Mouse (Mus musculus): ENCODE measurements around the gene Mslnl. TPM values are rescaled to one million over a fixed set of nuclear protein-coding genes. Genes with fewer than 3 reads are reported as not detected.
A peak's percentile ranks its signal among the peaks of the same experiment; 100 is the strongest.

Gene Mslnl
- polyA plus RNA-seq, 1 experiment from 2014 or later, result not detected

DNA sequence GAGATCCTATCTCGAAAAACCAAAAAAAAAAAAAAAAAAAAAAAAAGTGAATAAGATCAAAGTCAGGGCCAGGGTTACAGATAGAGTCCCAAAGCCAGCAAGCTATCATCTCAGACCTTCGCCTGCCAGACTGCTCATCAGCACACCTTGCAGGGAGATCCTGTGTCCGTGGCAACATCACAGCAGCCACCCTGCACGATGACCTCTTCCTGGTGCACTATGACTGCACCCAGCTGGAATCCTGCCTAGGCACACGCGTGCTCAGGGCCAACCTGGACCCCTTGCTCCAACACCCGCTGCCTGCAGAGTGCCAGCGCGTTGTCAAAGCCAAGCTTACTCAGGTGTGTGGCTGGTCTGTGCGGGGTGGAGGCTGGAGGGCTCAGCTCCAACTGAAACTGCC, 8.5 kb downstream of the Mslnl start:
- ATAC-seq (ENCODE audit: insufficient number of reproducible peaks, insufficient read depth, low FRiP score, low TSS enrichment, low read depth), result no peak
- WGBS, result 80% methylated on average over 10 of the region's 10 CpGs
- H3K9me3 ChIP-seq, result no peaks in the 10 kb centered on the region

DNA sequence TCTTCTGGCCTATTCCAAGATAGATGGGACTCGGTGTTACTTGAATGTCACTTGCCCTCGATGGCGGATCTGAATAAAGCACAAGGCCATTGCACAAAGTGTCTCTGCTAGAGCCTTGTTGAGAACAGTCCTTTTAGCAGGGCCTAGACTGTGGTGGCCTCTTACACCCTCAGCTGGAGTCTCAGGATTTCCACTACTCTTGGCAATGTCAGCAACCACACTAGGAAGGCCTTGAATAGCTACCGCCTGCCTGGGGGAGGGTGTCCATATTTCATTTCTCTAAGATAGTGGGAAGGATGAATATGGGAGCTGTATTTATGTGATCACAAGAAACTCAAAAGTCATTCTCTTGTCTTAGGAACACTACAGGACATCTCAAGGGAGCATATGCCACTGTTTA, 12.4 kb downstream of the Mslnl start:
- Histone ChIP-seq H3K9me3 (no peaks in the 10 kb centered on the region), H3K27me3 (0 out of 2 replicates have a peak, but pooled peaks cover 3% of the 10 kb centered on the region), H3K4me2 (no peak overlapping the region), H3K36me3 (no peaks in the 10 kb centered on the region), H3K4me3 (no peak overlapping the region), H3K4me1 (peaks cover 8% of the 10 kb centered on the region), H3K9ac (no peak overlapping the region), H3K27ac (no peak overlapping the region)
- WGBS, result 94% methylated on average over 4 of the region's 4 CpGs
- no peak for ATAC-seq (ENCODE audit: insufficient number of reproducible peaks, insufficient read depth, low FRiP score, low TSS enrichment, low read depth)

More for the DNA sequence above, 8.5 kb downstream of the Mslnl start:
- Histone ChIP-seq H3K27me3 (0 out of 2 replicates have a peak, but pooled peaks cover 3% of the 10 kb centered on the region), H3K4me1 (no peaks in the 10 kb centered on the region), H3K27ac (no peak overlapping the region), H3K4me3 (no peak overlapping the region), H3K36me3 (no peaks in the 10 kb centered on the region), H3K4me2 (no peak overlapping the region), H3K9ac (no peak overlapping the region)

DNA sequence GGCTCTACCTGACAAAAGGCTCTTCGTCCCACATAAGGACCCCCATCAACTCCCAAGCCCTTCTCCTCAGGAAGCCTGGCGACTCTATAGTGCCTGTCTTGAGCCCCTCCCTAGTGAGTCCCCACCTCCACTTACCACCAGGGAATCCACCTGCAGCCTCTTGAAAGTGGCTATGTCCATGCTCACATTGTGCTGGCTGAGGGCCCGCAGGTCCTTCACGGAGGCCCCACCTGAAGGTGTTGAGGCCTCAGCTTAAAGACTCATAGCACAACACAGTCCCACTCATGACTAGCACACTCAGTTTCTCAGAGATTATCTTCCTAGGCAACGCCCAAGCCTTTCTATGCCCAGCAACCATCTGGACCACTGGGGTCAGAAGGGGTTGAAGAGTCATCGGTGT, 13.5 kb downstream of the Mslnl start:
- ATAC-seq (ENCODE audit: insufficient number of reproducible peaks, insufficient read depth, low FRiP score, low TSS enrichment, low read depth), result no peak
- Histone ChIP-seq H3K9me3 (no peaks in the 10 kb centered on the region), H3K27me3 (0 out of 2 replicates have a peak, but pooled peaks cover 3% of the 10 kb centered on the region), H3K27ac (no peak overlapping the region), H3K4me1 (peaks cover 8% of the 10 kb centered on the region), H3K36me3 (no peaks in the 10 kb centered on the region), H3K4me3 (no peak overlapping the region), H3K9ac (no peak overlapping the region), H3K4me2 (no peak overlapping the region)
- WGBS, result 77% methylated on average over 6 of the region's 6 CpGs

DNA sequence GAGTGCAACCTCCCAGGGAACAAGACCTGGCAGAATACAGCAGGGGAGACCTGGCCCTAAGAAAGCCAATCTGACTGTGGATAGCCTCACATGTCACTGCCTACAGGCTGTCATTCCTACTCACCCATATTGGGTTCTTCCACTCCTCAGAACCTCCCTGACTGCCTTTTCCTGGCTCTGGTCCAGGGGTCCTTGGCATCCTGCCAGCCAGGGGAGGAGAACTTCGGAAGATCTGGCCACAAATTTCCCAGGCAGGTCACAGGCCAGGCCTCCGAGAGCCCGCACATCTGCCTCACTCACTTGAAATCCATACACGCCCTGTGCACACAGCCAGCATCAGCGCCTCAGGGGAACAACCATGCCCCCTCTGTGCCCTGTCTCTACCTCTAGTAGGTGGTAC, 15.6 kb downstream of the Mslnl start:
- H3K4me2 ChIP-seq, result no peak overlapping the region
- WGBS, result 37% methylated on average over 5 of the region's 5 CpGs
- peak overlapping the region; percentile 54 for H3K9ac ChIP-seq
- no peaks in the 10 kb centered on the region for H3K36me3 ChIP-seq
- no peaks in the 10 kb centered on the region for H3K9me3 ChIP-seq
- H3K4me3 ChIP-seq, result no peak overlapping the region
- ATAC-seq (ENCODE audit: insufficient number of reproducible peaks, insufficient read depth, low FRiP score, low TSS enrichment, low read depth), result no peak
- H3K27ac ChIP-seq, result no peak overlapping the region
- H3K27me3 ChIP-seq, result 0 out of 2 replicates have a peak, but pooled peaks cover 3% of the 10 kb centered on the region
- H3K4me1 ChIP-seq, result peaks cover 12% of the 10 kb centered on the region

DNA sequence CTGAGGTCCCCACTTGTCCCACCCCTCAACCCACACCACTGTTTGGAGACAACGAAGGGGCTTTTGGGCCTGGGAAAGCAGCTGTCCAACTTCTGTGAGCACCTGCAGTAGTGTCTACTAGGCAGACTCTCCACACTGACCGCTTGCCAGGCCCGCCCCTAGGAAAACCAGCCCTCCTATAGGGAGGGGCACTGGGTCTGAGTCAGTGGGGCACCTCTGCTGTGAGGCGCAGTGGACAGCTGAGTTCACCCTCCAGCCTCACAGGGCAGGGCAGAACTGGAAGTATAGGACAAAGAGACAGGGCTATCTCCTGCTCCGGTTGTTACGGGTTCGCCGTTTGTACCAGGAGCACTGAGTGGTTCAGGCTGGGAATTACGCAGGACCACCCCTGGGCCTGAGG, 18.4 kb downstream of the Mslnl start, which contains the start of gene Msln:
Gene Msln, minus strand, starts transcription at position 138 of the 400 bp plus-strand sequence.
- H3K27me3 ChIP-seq, result no peaks in the 10 kb centered on the region
- peak within 1 kb of the TSS; percentile 21; the same call in 1 of the 2 replicates for H3K9ac ChIP-seq
- no peak within 1 kb of the TSS for H3K27ac ChIP-seq
- H3K9me3 ChIP-seq, result no peaks in the 10 kb centered on the region
- H3K4me2 ChIP-seq, result no peak within 1 kb of the TSS
- 83% methylated on average over 9 of the region's 9 CpGs for WGBS
- H3K4me3 ChIP-seq, result no peak within 1 kb of the TSS
- no peak for ATAC-seq (ENCODE audit: insufficient number of reproducible peaks, insufficient read depth, low FRiP score, low TSS enrichment, low read depth)
- H3K4me1 ChIP-seq, result peaks cover 12% of the 10 kb centered on the region
- H3K36me3 ChIP-seq, result no peaks in the 10 kb centered on the region

DNA sequence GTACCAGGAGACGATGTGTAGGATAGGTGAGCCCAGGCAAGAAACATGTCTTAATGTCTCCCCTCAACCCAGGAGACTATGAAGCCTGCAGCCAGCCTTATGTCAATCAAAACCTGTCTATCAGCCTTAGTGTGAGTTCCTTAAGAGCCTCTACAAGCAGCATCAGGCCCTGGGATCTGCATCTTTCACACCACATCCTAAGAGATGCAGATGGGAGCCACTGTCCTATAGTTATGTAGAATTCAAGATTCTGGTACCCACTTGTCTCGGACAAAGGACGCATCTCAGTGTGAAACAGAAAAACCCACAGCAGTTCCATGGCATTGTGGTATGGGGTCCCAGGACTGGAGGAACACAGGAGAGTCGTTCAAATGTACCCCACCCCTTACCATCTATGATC, 19.2 kb downstream of the Mslnl start:
- Histone ChIP-seq H3K9ac (peak overlapping the region; percentile 21; the same call in 1 of the 2 replicates), H3K4me2 (no peak overlapping the region), H3K4me1 (peaks cover 12% of the 10 kb centered on the region), H3K27ac (no peak overlapping the region), H3K27me3 (no peaks in the 10 kb centered on the region), H3K36me3 (no peaks in the 10 kb centered on the region), H3K4me3 (no peak overlapping the region), H3K9me3 (no peaks in the 10 kb centered on the region)
- 77% methylated on average over 4 of the region's 4 CpGs for WGBS
- ATAC-seq (ENCODE audit: insufficient number of reproducible peaks, insufficient read depth, low FRiP score, low TSS enrichment, low read depth), result no peak

DNA sequence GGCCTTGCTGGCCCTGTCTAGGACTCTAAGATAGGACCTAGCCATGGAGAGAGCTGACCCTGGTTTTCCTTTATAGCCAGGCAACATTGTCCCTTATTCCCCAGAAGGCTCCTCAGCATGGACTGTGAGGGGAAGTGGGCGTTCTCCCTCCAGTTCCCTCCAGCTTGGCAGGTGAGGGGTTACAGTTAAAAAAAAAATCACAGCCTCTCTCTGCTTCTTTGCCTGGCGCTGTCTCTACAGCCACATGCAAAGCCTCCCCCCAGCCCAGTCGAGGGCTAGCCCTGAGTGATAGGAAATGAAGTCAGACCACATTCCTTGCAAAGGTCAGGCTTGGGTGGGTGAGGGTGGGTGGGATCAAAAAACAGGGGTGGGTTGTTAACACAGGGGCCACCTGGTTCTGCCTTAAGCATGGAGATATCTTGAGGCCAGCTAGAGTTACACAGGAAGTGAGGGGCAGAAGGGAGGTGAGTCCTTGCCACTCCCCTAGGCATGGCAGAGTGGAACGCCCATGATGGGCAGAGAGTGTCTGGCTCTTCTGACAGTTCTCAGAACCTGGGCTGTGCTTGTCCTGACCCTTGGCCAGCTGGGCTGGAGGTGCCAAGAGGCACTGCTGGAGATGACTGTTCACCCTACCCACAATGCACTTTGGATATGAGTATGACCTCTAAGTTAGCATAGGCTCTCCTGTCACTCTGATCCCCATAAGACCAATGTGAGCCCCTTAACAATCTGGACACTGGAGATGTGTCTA, 20.0 kb downstream of the Mslnl start:
- no peaks in the 10 kb centered on the region for H3K27me3 ChIP-seq
- ATAC-seq (ENCODE audit: insufficient number of reproducible peaks, insufficient read depth, low FRiP score, low TSS enrichment, low read depth), result no peak
- no peaks in the 10 kb centered on the region for H3K36me3 ChIP-seq
- no peaks in the 10 kb centered on the region for H3K9me3 ChIP-seq
- H3K4me1 ChIP-seq, result peaks cover 12% of the 10 kb centered on the region
- no peak overlapping the region for H3K4me3 ChIP-seq
- WGBS, result 24% methylated on average over 4 of the region's 4 CpGs
- no peak overlapping the region for H3K27ac ChIP-seq
- H3K9ac ChIP-seq, result no peak overlapping the region
- no peak overlapping the region for H3K4me2 ChIP-seq

DNA sequence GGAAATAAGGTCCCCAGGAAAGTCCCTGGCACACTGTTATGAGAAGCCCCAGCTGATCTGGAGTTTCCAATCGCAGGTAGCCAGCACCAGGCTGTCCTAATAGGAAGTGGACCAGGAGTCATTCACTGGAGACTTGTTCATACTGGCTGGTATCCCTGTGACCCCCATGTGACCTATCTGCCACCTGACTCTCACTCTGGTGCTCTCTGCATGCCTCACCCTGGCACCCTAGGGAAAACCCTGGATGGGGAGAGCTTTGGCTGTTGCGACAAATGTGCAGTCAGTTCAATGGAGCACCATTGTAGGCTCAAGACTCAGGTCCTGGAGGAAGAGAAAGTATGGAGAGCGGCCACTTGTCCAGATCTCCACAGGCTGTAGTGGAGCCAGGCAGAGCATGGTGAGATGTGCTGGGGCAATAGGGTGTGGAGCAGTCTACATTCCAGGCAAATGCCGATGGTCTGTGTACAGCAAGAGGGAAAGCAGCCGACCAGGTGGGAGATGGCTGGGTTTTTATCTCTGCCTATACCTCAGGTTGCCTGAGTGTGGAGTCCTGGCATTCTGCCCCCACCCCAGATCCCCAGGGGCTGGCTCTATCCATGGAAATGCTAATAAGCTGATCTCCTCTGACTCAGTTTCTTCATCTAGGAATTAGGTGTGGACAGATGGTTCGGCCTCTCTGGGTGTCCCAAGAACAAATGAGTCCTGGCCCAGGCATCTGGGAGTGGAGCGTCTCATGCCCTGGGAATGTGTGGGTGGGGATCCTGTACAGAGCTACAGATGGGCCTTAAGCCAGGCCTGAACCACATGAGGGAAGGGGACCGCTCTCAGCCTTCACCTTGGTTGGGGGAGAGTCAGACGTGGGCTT, 20.8 kb downstream of the Mslnl start:
- no peak overlapping the region for H3K4me3 ChIP-seq
- no peak overlapping the region for H3K4me2 ChIP-seq
- H3K9ac ChIP-seq, result no peak overlapping the region
- no peaks in the 10 kb centered on the region for H3K36me3 ChIP-seq
- peaks cover 5% of the 10 kb centered on the region for H3K4me1 ChIP-seq
- ATAC-seq (ENCODE audit: insufficient number of reproducible peaks, insufficient read depth, low FRiP score, low TSS enrichment, low read depth), result no peak
- H3K9me3 ChIP-seq, result no peaks in the 10 kb centered on the region
- no peak overlapping the region for H3K27ac ChIP-seq
- no peaks in the 10 kb centered on the region for H3K27me3 ChIP-seq
- 76% methylated on average over 9 of the region's 9 CpGs for WGBS

DNA sequence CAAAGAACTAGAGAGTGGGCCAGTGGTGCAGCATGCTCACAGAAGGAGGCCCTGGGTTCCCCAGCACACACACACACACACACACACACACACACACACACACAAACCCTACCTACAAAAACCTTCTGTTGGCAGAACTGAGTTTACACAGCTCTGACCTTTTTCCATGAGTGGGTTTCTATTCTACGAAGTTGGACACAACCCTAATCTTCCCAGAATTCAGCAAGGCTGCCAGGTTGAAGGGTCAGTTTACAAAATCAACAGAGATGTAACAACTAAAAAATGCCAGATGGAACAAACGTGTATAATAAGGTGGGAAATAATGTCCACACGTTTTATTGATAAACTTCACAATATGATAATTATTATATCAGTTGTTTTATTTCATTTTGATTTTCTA, 21.8 kb downstream of the Mslnl start:
- H3K9ac ChIP-seq, result no peak overlapping the region
- H3K4me3 ChIP-seq, result no peak overlapping the region
- ATAC-seq (ENCODE audit: insufficient number of reproducible peaks, insufficient read depth, low FRiP score, low TSS enrichment, low read depth), result no peak
- H3K4me2 ChIP-seq, result no peak overlapping the region
- no peak overlapping the region for H3K27ac ChIP-seq
- 0 out of 2 replicates have a peak, but pooled peaks cover 4% of the 10 kb centered on the region for H3K4me1 ChIP-seq
- no peaks in the 10 kb centered on the region for H3K27me3 ChIP-seq
- no peaks in the 10 kb centered on the region for H3K9me3 ChIP-seq
- WGBS, result 54% methylated on average over 3 of the region's 3 CpGs
- H3K36me3 ChIP-seq, result no peaks in the 10 kb centered on the region

DNA sequence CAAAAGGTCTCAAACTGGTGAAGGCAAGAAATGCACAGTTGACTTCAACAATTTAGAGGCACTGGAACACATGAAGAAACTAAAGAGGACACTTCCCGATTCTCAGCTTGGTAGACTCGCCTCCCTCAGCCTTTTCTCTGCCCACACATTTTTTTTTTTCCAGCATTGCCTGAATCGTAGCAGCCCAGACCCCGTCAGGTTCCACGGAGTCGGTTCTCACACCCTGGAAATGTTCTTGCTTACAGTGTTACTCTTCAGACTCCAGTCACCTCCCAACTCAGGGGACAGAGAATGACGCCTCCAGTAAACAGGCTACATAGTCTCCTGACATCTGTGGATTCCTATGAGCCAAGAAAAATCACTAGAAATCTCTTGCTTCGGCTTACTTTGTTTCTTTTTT, 24.3 kb downstream of the Mslnl start:
- Histone ChIP-seq H3K4me1 (0 out of 2 replicates have a peak, but pooled peaks cover 4% of the 10 kb centered on the region), H3K9ac (no peak overlapping the region), H3K4me2 (no peak overlapping the region), H3K27ac (no peak overlapping the region), H3K9me3 (no peaks in the 10 kb centered on the region), H3K36me3 (no peaks in the 10 kb centered on the region), H3K27me3 (no peaks in the 10 kb centered on the region), H3K4me3 (no peak overlapping the region)
- WGBS, result 78% methylated on average over 8 of the region's 8 CpGs
- ATAC-seq (ENCODE audit: insufficient number of reproducible peaks, insufficient read depth, low FRiP score, low TSS enrichment, low read depth), result no peak

DNA sequence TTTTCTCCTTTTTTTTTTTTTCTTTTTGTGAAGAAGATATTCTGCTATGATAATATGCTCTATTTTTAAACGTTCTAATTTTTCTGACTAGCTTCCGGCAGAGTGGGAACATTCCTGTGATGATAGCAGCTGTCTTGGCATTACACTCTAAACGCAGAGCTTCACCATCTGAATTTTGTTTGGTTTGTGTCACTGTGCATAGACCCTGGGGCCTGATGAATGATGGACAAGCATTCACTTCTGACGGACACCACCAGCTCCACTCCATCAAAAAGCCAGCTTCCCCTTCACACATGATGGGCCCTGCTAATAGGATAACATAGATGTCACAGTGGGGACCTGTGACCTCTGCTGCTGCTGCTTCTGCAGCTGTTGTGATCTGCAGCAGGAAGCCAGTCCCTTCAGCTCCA, 25.7 kb downstream of the Mslnl start:
- H3K9ac ChIP-seq, result no peak overlapping the region
- no peaks in the 10 kb centered on the region for H3K4me1 ChIP-seq
- H3K4me3 ChIP-seq, result no peak overlapping the region
- 43% methylated on average over 4 of the region's 4 CpGs for WGBS
- no peak overlapping the region for H3K4me2 ChIP-seq
- ATAC-seq (ENCODE audit: insufficient number of reproducible peaks, insufficient read depth, low FRiP score, low TSS enrichment, low read depth), result no peak
- no peak overlapping the region for H3K27ac ChIP-seq
- no peaks in the 10 kb centered on the region for H3K36me3 ChIP-seq
- no peaks in the 10 kb centered on the region for H3K27me3 ChIP-seq
- H3K9me3 ChIP-seq, result no peaks in the 10 kb centered on the region
